Mouse (Mus musculus) small intestine, adult 2 months (tissue): ENCODE data around the gene Vav3. TPM values are rescaled to one million over a fixed set of nuclear protein-coding genes. Genes with fewer than 3 reads are reported as not detected.

Experiments
- H3K27ac ChIP-seq: fragments of 200-500 bp; 2 replicates; pipeline ENCODE4 v1.5.1; 2012; ENCODE audit warnings: low read depth, low read length, control low read depth, inconsistent platforms; ENCODE audit not compliant: insufficient read depth
- H3K27me3 ChIP-seq: fragments of 200-500 bp; 2 replicates; pipeline ENCODE4 v1.6.1; 2012; ENCODE audit warnings: mild to moderate bottlenecking, moderate library complexity, low read length, inconsistent platforms; ENCODE audit not compliant: control insufficient read depth, insufficient read depth
- H3K36me3 ChIP-seq: fragments of 200-500 bp; 2 replicates; pipeline ENCODE4 v1.6.1; 2012; ENCODE audit warnings: mild to moderate bottlenecking, low read length, control low read depth, inconsistent platforms; ENCODE audit not compliant: control insufficient read depth, insufficient read depth
- H3K4me1 ChIP-seq: fragments of 200-500 bp; 2 replicates; pipeline ENCODE4 v1.6.1; 2012; ENCODE audit warnings: low read length, inconsistent platforms, mixed read lengths; ENCODE audit not compliant: control insufficient read depth, insufficient read depth, insufficient read length
- H3K4me3 ChIP-seq: fragments of 200-500 bp; 2 replicates; pipeline ENCODE4 v1.5.1; 2012; ENCODE audit warnings: low read depth, mild to moderate bottlenecking, control low read depth, inconsistent platforms, low read length, moderate library complexity
- CTCF ChIP-seq: fragments of 200-500 bp; IDR thresholded peaks from 2 replicates; pipeline ENCODE4 v1.5.1; 2012; ENCODE audit warnings: low read depth, mild to moderate bottlenecking, control low read depth, inconsistent platforms, low read length, moderate library complexity, mixed read lengths; ENCODE audit not compliant: insufficient replicate concordance, insufficient read length; ENCODE audit errors: extremely low read depth
- POLR2A ChIP-seq: fragments of 200-500 bp; IDR thresholded peaks from 2 replicates; pipeline ENCODE4 v1.6.1; 2012; ENCODE audit warnings: low read depth, mild to moderate bottlenecking, control low read depth, inconsistent platforms, low read length, moderate library complexity
- WGBS: fragments of 180-500 bp; shearing (Covaris S2); methylation state at CpG from one replicate; pipeline ENCODE4 v1.1.7; 2018; 5-methylcytosine and 5-hydroxymethylcytosine counted together
- polyA plus RNA-seq: library from polyadenylated mRNA; depleted of rRNA; stranded (reverse); fragments of >200 nt; gene quantifications from 2 replicates; pipeline ENCODE4 v1.2.3, GENCODE M21; 2012

The Vav3 gene
- polyA plus RNA-seq, 1 experiment, result 0.34 TPM

DNA sequence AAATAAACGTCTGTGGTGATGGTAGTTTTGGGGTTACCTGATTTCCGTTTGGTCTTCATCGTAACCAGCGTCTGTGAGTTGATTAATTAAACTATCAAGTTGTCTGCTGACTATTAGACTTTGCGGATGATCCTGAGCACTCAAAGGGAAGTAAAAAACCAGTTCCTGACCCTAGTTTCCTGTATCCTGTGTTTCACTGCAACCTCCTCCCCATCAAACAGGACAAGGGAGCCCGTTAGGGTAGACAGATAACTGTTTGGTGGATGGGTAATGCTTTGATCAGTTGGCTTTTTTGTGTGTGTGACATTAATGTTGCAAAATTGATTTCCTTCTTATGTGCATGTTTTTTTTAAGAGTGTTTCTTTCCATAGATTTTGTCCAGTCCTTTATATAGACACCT is 12.2 kb downstream of the Vav3 start:
- H3K27ac ChIP-seq, result no peak overlapping the region
- WGBS, result 67% methylated on average over 6 of the region's 6 CpGs
- H3K4me1 ChIP-seq, result no peaks in the 10 kb centered on the region
- no peak for TF ChIP-seq CTCF
- H3K27me3 ChIP-seq, result no peaks in the 10 kb centered on the region
- no peaks in the 10 kb centered on the region for H3K36me3 ChIP-seq
- no peak overlapping the region for H3K4me3 ChIP-seq

DNA sequence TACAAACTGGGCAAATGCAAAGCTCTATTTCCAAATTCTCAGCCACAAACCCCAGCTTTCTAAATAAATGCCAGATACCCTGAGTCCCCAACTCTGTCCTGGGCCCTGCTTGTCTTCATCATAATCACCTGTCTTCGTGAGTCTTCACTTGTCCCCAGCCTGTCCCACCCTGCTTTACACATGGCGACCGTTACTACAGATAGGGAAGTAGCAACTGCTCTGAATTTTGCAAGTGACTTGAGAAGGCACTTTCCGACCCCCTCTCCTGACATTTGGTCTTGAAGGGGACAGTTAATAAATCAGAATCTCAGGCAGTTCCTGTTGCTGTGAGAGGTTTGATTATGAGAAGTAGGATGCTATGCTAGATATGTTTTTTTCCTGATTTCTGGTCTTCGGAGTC is 13.4 kb downstream of the Vav3 start:
- H3K4me1 ChIP-seq, result no peaks in the 10 kb centered on the region
- H3K36me3 ChIP-seq, result no peaks in the 10 kb centered on the region
- no peaks in the 10 kb centered on the region for H3K27me3 ChIP-seq
- no peak overlapping the region for H3K27ac ChIP-seq
- H3K4me3 ChIP-seq, result no peak overlapping the region
- TF ChIP-seq POLR2A (no peak), CTCF (no peak)
- WGBS, result 80% methylated on average over 5 of the region's 5 CpGs

DNA sequence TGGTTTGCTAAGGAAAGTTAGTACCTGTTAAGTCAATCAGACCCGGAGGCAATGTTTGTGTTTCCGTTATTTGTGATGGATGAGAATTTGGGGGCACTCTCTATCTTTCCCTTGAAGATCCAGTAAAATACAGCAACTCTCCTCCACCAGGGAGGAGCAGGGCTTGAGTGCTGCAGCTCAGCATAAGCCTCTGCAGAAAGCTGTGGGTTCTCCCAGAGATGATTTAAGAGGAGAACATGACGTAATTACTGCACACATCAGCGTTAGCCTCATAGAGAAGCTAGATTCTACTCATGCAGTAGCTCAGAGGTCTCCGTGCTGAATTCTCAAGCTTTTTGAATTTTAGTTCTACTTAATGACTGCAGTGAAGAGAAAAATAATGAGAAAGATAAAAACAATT is 14.7 kb downstream of the Vav3 start:
- 57% methylated on average over 5 of the region's 5 CpGs for WGBS
- no peaks in the 10 kb centered on the region for H3K36me3 ChIP-seq
- no peak overlapping the region for H3K4me3 ChIP-seq
- TF ChIP-seq POLR2A, result no peak
- no peak for TF ChIP-seq CTCF
- no peaks in the 10 kb centered on the region for H3K4me1 ChIP-seq
- no peaks in the 10 kb centered on the region for H3K27me3 ChIP-seq
- H3K27ac ChIP-seq, result no peak overlapping the region

- 50% methylated on average over 4 of the region's 4 CpGs for WGBS
- H3K4me1 ChIP-seq, result no peaks in the 10 kb centered on the region
- TF ChIP-seq POLR2A, result no peak
- no peak for TF ChIP-seq CTCF
These were observed 20.3 kb downstream of the Vav3 start for GRCm38 (mm10) chr3:109360746-109361145.

DNA sequence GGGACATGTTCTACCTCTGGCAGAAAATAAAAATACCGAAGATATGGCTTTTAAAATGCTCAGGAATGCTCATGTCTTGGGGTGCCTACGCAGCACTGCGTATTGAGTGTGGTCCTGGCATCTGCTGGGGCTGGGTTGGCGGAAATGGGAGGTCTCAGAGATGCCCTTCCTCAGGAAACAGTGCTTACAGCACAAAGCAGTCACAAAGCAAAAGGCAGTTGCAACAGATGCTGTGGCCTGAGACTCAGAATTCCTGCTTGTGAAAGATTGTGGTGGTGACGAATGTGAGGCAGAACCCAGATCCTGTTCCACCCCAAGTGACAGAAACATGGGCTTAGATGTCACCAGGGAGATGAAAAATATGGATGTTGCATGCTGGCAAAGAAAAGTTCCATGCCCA is 21.4 kb downstream of the Vav3 start:
- Histone ChIP-seq H3K4me3 (no peak overlapping the region), H3K27me3 (no peaks in the 10 kb centered on the region), H3K4me1 (no peaks in the 10 kb centered on the region), H3K36me3 (no peaks in the 10 kb centered on the region), H3K27ac (no peak overlapping the region)
- WGBS, result 71% methylated on average over 5 of the region's 5 CpGs
- no peak for TF ChIP-seq POLR2A
- no peak for TF ChIP-seq CTCF

More at GRCm38 (mm10) chr3:109360746-109361145, 20.3 kb downstream of the Vav3 start:
- Histone ChIP-seq H3K36me3 (no peaks in the 10 kb centered on the region), H3K27me3 (no peaks in the 10 kb centered on the region), H3K4me3 (no peak overlapping the region), H3K27ac (no peak overlapping the region)

- H3K4me1 ChIP-seq, result no peaks in the 10 kb centered on the region
- 72% methylated on average over 3 of the region's 3 CpGs for WGBS
- H3K27me3 ChIP-seq, result no peaks in the 10 kb centered on the region
- no peaks in the 10 kb centered on the region for H3K36me3 ChIP-seq
- no peak overlapping the region for H3K27ac ChIP-seq
- no peak overlapping the region for H3K4me3 ChIP-seq
- TF ChIP-seq CTCF, result no peak
- no peak for TF ChIP-seq POLR2A
These were observed 21.9 kb downstream of the Vav3 start for GRCm38 (mm10) chr3:109362310-109362709.

DNA sequence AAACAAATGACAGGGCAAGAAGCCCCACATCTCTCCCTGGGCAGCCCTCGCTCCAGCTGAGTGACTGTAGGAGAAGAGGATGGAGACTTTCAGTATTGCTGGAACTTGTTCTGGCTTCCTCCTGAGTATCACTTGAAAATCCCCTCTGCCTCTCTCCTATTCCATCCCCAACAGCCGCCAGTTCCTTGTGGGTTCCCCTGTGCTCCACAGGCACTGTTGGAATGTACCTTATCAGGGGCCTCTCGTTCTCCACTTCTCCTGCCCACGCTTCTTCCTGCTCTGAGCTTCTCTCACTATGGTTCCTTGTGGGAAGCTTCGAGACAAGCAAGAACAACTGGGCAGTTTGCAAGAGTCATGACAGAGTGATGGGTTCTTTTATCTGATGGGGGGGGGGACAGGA is 23.1 kb downstream of the Vav3 start:
- Histone ChIP-seq H3K27ac (no peak overlapping the region), H3K4me3 (no peak overlapping the region), H3K27me3 (no peaks in the 10 kb centered on the region), H3K36me3 (no peaks in the 10 kb centered on the region), H3K4me1 (no peaks in the 10 kb centered on the region)
- TF ChIP-seq CTCF (no peak), POLR2A (no peak)
- WGBS, result 37% methylated on average over 5 of the region's 5 CpGs

GRCm38 (mm10) chr3:109365875-109366274 is 25.4 kb downstream of the Vav3 start:
- Histone ChIP-seq H3K27me3 (no peaks in the 10 kb centered on the region), H3K36me3 (no peaks in the 10 kb centered on the region), H3K4me1 (no peaks in the 10 kb centered on the region), H3K4me3 (no peak overlapping the region), H3K27ac (no peak overlapping the region)
- TF ChIP-seq CTCF (no peak), POLR2A (no peak)
- WGBS, result 83% methylated on average over 2 of the region's 2 CpGs
